Mouse (Mus musculus) gastrocnemius, postnatal 10 days (tissue): ENCODE measurements around the gene Psen2. TPM values are rescaled to one million over a fixed set of nuclear protein-coding genes. Genes with fewer than 3 reads are reported as not detected.

Source experiments
- DNase-seq: peaks from one replicate; pipeline ENCODE4 v3.0.0; 2021; ENCODE audit warnings: mixed read lengths
- long read RNA-seq, 2 experiments: library from polyadenylated mRNA; stranded (forward); transcript quantifications; one replicate each; pipeline ENCODE4 v2.0.0; 2021
- total RNA-seq, 2 experiments: library from RNA; stranded (reverse); gene quantifications; 2 replicates each; pipeline ENCODE4 v1.2.3; 2021

Gene Psen2
- 10 to 100 TPM; 11.3 to 11.7 TPM for total RNA-seq
- long read RNA-seq, experiment 1, partial matches to known transcripts, result 1 of 6 reads
- long read RNA-seq, experiment 1, other reads (novel, unspliced or antisense), result 1 of 6 reads
- long read RNA-seq, experiment 2, transcript Psen2-205 (11 exons, 1,997 nt), result major isoform, 8 of 9 reads
- long read RNA-seq, experiment 2, partial matches to known transcripts, result 1 of 9 reads
- long read RNA-seq, experiment 2, other reads (novel, unspliced or antisense), result 0 of 9 reads

- no peak for DNase-seq
These were observed at the start of gene Psen2 for GRCm38 (mm10) chr1:180263364-180263997. Gene Psen2, minus strand, starts transcription at chr1:180263438.

GRCm38 (mm10) chr1:180312792-180313311 lies 49.6 kb upstream of the Psen2 start:
- DNase-seq, result peak; percentile 80

GRCm38 (mm10) chr1:180312286-180312685 lies 49.0 kb upstream of the Psen2 start:
- DNase-seq, result no peak

GRCm38 (mm10) chr1:180308897-180309296 lies 45.7 kb upstream of the Psen2 start:
- DNase-seq, result no peak

- no peak for DNase-seq
These were observed 44.4 kb upstream of the Psen2 start for GRCm38 (mm10) chr1:180307661-180308060.

- no peak for DNase-seq
These were observed 43.7 kb upstream of the Psen2 start for GRCm38 (mm10) chr1:180306889-180307288.

- DNase-seq, result no peak
These were observed 40.4 kb upstream of the Psen2 start for GRCm38 (mm10) chr1:180303600-180303999.

- DNase-seq, result no peak
These were observed 39.2 kb upstream of the Psen2 start for GRCm38 (mm10) chr1:180302253-180303120.

- no peak for DNase-seq
These were observed 37.8 kb upstream of the Psen2 start for GRCm38 (mm10) chr1:180300997-180301396.

- no peak for DNase-seq
These were observed 37.1 kb upstream of the Psen2 start for GRCm38 (mm10) chr1:180300292-180300691.

GRCm38 (mm10) chr1:180299697-180300096 lies 36.5 kb upstream of the Psen2 start:
- no peak for DNase-seq

- no peak for DNase-seq
These were observed 32.9 kb upstream of the Psen2 start for GRCm38 (mm10) chr1:180296088-180296487.

- no peak for DNase-seq
These were observed 27.1 kb upstream of the Psen2 start for GRCm38 (mm10) chr1:180290358-180290757.

- no peak for DNase-seq
These were observed 26.6 kb upstream of the Psen2 start for GRCm38 (mm10) chr1:180289788-180290187.

- DNase-seq, result no peak
These were observed 25.7 kb upstream of the Psen2 start for GRCm38 (mm10) chr1:180288872-180289468.

- DNase-seq, result no peak
These were observed 25.0 kb upstream of the Psen2 start for GRCm38 (mm10) chr1:180288227-180288626.

- DNase-seq, result peak; percentile 68
These were observed 23.0 kb upstream of the Psen2 start for GRCm38 (mm10) chr1:180286081-180286831.

GRCm38 (mm10) chr1:180283813-180284768 lies 20.9 kb upstream of the Psen2 start:
- peak; percentile 21 for DNase-seq

GRCm38 (mm10) chr1:180282581-180282980 lies 19.3 kb upstream of the Psen2 start:
- DNase-seq, result no peak

- DNase-seq, result peak; percentile 37
These were observed 16.4 kb upstream of the Psen2 start for GRCm38 (mm10) chr1:180279648-180280047.
